Mouse (Mus musculus) small intestine, adult 2 months (tissue): ENCODE data around the gene Nudc. TPM values are rescaled to one million over a fixed set of nuclear protein-coding genes. Genes with fewer than 3 reads are reported as not detected.
A peak's percentile ranks its signal among the peaks of the same experiment; 100 is the strongest.

ENCODE experiments used
- H3K27ac ChIP-seq: fragments of 200-500 bp; 2 replicates; pipeline ENCODE4 v1.5.1; 2012; ENCODE audit warnings: low read depth, low read length, control low read depth, inconsistent platforms; ENCODE audit not compliant: insufficient read depth
- H3K27me3 ChIP-seq: fragments of 200-500 bp; 2 replicates; pipeline ENCODE4 v1.6.1; 2012; ENCODE audit warnings: mild to moderate bottlenecking, moderate library complexity, low read length, inconsistent platforms; ENCODE audit not compliant: control insufficient read depth, insufficient read depth
- H3K36me3 ChIP-seq: fragments of 200-500 bp; 2 replicates; pipeline ENCODE4 v1.6.1; 2012; ENCODE audit warnings: mild to moderate bottlenecking, low read length, control low read depth, inconsistent platforms; ENCODE audit not compliant: control insufficient read depth, insufficient read depth
- H3K4me1 ChIP-seq: fragments of 200-500 bp; 2 replicates; pipeline ENCODE4 v1.6.1; 2012; ENCODE audit warnings: low read length, inconsistent platforms, mixed read lengths; ENCODE audit not compliant: control insufficient read depth, insufficient read depth, insufficient read length
- H3K4me3 ChIP-seq: fragments of 200-500 bp; 2 replicates; pipeline ENCODE4 v1.5.1; 2012; ENCODE audit warnings: low read depth, mild to moderate bottlenecking, control low read depth, inconsistent platforms, low read length, moderate library complexity
- CTCF ChIP-seq: fragments of 200-500 bp; IDR thresholded peaks from 2 replicates; pipeline ENCODE4 v1.5.1; 2012; ENCODE audit warnings: low read depth, mild to moderate bottlenecking, control low read depth, inconsistent platforms, low read length, moderate library complexity, mixed read lengths; ENCODE audit not compliant: insufficient replicate concordance, insufficient read length; ENCODE audit errors: extremely low read depth
- POLR2A ChIP-seq: fragments of 200-500 bp; IDR thresholded peaks from 2 replicates; pipeline ENCODE4 v1.6.1; 2012; ENCODE audit warnings: low read depth, mild to moderate bottlenecking, control low read depth, inconsistent platforms, low read length, moderate library complexity
- WGBS: fragments of 180-500 bp; shearing (Covaris S2); methylation state at CpG from one replicate; pipeline ENCODE4 v1.1.7; 2018; 5-methylcytosine and 5-hydroxymethylcytosine counted together
- polyA plus RNA-seq: library from polyadenylated mRNA; depleted of rRNA; stranded (reverse); fragments of >200 nt; gene quantifications from 2 replicates; pipeline ENCODE4 v1.2.3, GENCODE M21; 2012

The Nudc gene
- polyA plus RNA-seq, 1 experiment: 16.1 TPM

- no peaks in the 10 kb centered on the region for H3K27me3 ChIP-seq
- H3K27ac ChIP-seq: no peak overlapping the region
- no peaks in the 10 kb centered on the region for H3K4me1 ChIP-seq
- no peaks in the 10 kb centered on the region for H3K36me3 ChIP-seq
- no peak overlapping the region for H3K4me3 ChIP-seq
- 81% methylated on average over 5 of the region's 5 CpGs for WGBS
- TF ChIP-seq CTCF (no peak), POLR2A (no peak)
Measured at GRCm38 (mm10) chr4:133511050-133511449, 34.7 kb downstream of the Nudc start.

GRCm38 (mm10) chr4:133508990-133509389 lies 36.8 kb downstream of the Nudc start:
- 0 out of 2 replicates have a peak, but pooled peaks cover 2% of the 10 kb centered on the region for H3K27me3 ChIP-seq
- WGBS: 89% methylated on average over 7 of the region's 7 CpGs
- H3K4me1 ChIP-seq: no peaks in the 10 kb centered on the region
- H3K36me3 ChIP-seq: no peaks in the 10 kb centered on the region
- no peak overlapping the region for H3K4me3 ChIP-seq
- no peak overlapping the region for H3K27ac ChIP-seq
- TF ChIP-seq POLR2A (no peak), CTCF (no peak)

GRCm38 (mm10) chr4:133506573-133506972 lies 39.2 kb downstream of the Nudc start:
- Histone ChIP-seq H3K4me1 (no peaks in the 10 kb centered on the region), H3K36me3 (no peaks in the 10 kb centered on the region), H3K27me3 (0 out of 2 replicates have a peak, but pooled peaks cover 2% of the 10 kb centered on the region), H3K27ac (no peak overlapping the region), H3K4me3 (no peak overlapping the region)
- no peak for TF ChIP-seq CTCF
- no peak for TF ChIP-seq POLR2A
- WGBS: 61% methylated on average over 5 of the region's 5 CpGs

- Histone ChIP-seq H3K27me3 (0 out of 2 replicates have a peak, but pooled peaks cover 2% of the 10 kb centered on the region), H3K4me3 (no peak overlapping the region), H3K27ac (no peak overlapping the region), H3K36me3 (no peaks in the 10 kb centered on the region), H3K4me1 (no peaks in the 10 kb centered on the region)
- TF ChIP-seq POLR2A (no peak), CTCF (no peak)
- 55% methylated on average over 9 of the region's 9 CpGs for WGBS
Measured at GRCm38 (mm10) chr4:133504755-133505485, 40.9 kb downstream of the Nudc start.

GRCm38 (mm10) chr4:133504300-133504699 lies 41.5 kb downstream of the Nudc start:
- Histone ChIP-seq H3K27me3 (0 out of 2 replicates have a peak, but pooled peaks cover 2% of the 10 kb centered on the region), H3K27ac (no peak overlapping the region), H3K4me3 (no peak overlapping the region), H3K36me3 (no peaks in the 10 kb centered on the region), H3K4me1 (no peaks in the 10 kb centered on the region)
- no peak for TF ChIP-seq CTCF
- WGBS: 50% methylated on average over 5 of the region's 5 CpGs

GRCm38 (mm10) chr4:133501514-133501913 lies 44.3 kb downstream of the Nudc start:
- Histone ChIP-seq H3K4me1 (peaks cover 5% of the 10 kb centered on the region; the same call in 1 of the 2 replicates), H3K27ac (no peak overlapping the region), H3K4me3 (no peak overlapping the region), H3K36me3 (no peaks in the 10 kb centered on the region), H3K27me3 (peaks cover 26% of the 10 kb centered on the region)
- TF ChIP-seq POLR2A (no peak), CTCF (no peak)
- 43% methylated on average over 7 of the region's 7 CpGs for WGBS

GRCm38 (mm10) chr4:133498160-133498724 lies 47.6 kb downstream of the Nudc start, which contains the start of gene Trnp1:
TSS of gene Trnp1 (minus strand) at chr4:133498550.
- 1% methylated on average over 41 of the region's 53 CpGs for WGBS

More at GRCm38 (mm10) chr4:133498160-133498724, 47.6 kb downstream of the Nudc start, which contains the start of gene Trnp1:
- H3K4me3 ChIP-seq: peak within 1 kb of the TSS; percentile 66
- no peak within 1 kb of the TSS for H3K27ac ChIP-seq
- H3K36me3 ChIP-seq: no peaks in the 10 kb centered on the region
- peaks cover 7% of the 10 kb centered on the region for H3K4me1 ChIP-seq
- TF ChIP-seq CTCF: no peak
- no peak for TF ChIP-seq POLR2A
- H3K27me3 ChIP-seq: peaks cover 24% of the 10 kb centered on the region
